Mouse (Mus musculus) lung, postnatal 4 days (tissue): ENCODE measurements around the gene Gm21943.
"Not testable (repeated sequence)": the region's sequence is repeated elsewhere in the genome, so short reads cannot be mapped to it uniquely, and the experiment has no call there.

Source experiments
- DNase-seq, 2 experiments: peaks; one replicate each; pipeline ENCODE4 v3.0.0; 2021

The Gm21943 gene

GRCm38 (mm10) chrY:57533644-57534043 is at the start of gene Gm21943:
Gene Gm21943 (minus strand): TSS chrY:57533744.
- DNase-seq: not testable (repeated sequence)
